Mouse (Mus musculus) cortical plate, adult 2 months (tissue): ENCODE measurements around the gene Flt1. TPM values are rescaled to one million over a fixed set of nuclear protein-coding genes. Genes with fewer than 3 reads are reported as not detected.
"Not testable (repeated sequence)": the region's sequence is repeated elsewhere in the genome, so short reads cannot be mapped to it uniquely, and the experiment has no call there.

ENCODE experiments used
- H3K27ac ChIP-seq: fragments of 200-500 bp; 2 replicates; pipeline ENCODE4 v1.5.1; 2012; ENCODE audit warnings: low read length, control low read depth, inconsistent platforms; ENCODE audit not compliant: insufficient read depth
- H3K4me1 ChIP-seq: fragments of 200-500 bp; 2 replicates; pipeline ENCODE4 v1.6.1; 2011; ENCODE audit warnings: low read length; ENCODE audit not compliant: control insufficient read depth, insufficient read depth
- H3K4me3 ChIP-seq: fragments of 200-500 bp; 2 replicates; pipeline ENCODE4 v1.5.1; 2011; ENCODE audit warnings: mild to moderate bottlenecking, low read length, control low read depth; ENCODE audit not compliant: insufficient read depth
- CTCF ChIP-seq: fragments of 200-500 bp; IDR thresholded peaks from 2 replicates; pipeline ENCODE4 v1.5.1; 2011; ENCODE audit warnings: mild to moderate bottlenecking, control low read depth, low read length; ENCODE audit not compliant: insufficient read depth; ENCODE audit errors: extremely low read depth
- POLR2A ChIP-seq: fragments of 200-500 bp; IDR thresholded peaks from 2 replicates; pipeline ENCODE4 v1.6.1; 2011; ENCODE audit warnings: mild to moderate bottlenecking, low read length, control low read depth; ENCODE audit not compliant: insufficient read depth; ENCODE audit errors: extremely low read depth
- polyA plus RNA-seq: library from polyadenylated mRNA; depleted of rRNA; stranded (reverse); fragments of >200 nt; gene quantifications from 2 replicates; pipeline ENCODE4 v1.2.3, GENCODE M21; 2012

Gene Flt1
- polyA plus RNA-seq, 1 experiment = 27.0 TPM

DNA sequence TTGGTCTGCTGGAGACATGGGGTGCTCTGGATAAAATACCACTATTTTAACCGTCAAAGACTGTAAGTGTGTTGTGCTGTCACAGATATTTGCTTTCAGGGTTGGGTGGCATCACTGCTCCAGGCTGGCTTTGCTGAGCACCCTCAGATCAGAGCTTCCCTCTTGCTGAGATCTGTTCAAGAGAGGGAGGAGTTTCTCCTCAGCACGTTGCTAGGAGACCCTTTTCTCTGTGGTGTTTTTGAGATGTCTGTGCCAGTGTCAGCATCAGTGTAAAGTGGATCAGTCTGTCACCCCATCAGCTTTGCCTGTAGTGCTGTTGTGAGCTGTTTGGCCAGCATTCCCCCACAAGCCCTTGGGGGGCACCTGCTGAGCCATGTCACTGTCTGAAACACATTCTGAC, 98.9 kb downstream of the Flt1 start:
- H3K4me1 ChIP-seq = no peaks in the 10 kb centered on the region
- no peak overlapping the region for H3K4me3 ChIP-seq
- no peak for TF ChIP-seq POLR2A
- TF ChIP-seq CTCF = no peak
- H3K27ac ChIP-seq = no peak overlapping the region

DNA sequence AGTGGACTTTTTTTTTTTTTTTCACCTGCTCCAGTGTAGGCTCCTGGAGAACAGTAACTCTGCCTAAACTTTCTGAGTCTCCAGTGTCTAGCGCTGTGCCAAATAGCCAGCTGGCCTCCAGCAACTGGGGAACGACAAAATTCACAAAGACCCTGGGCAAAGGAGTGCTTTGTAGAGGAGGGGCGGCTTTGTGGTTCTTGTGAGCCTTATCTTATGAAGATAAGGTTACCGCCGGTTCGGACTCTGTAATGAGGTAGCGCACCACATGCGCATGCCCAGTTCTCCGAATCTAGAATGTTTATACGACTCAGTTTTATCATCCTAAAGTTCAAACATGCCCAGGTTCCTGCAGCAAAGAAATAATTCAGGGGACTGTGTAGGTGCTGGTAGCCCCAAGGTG, 102.1 kb downstream of the Flt1 start:
- H3K4me1 ChIP-seq = no peaks in the 10 kb centered on the region
- TF ChIP-seq CTCF (no peak), POLR2A (no peak)
- H3K27ac ChIP-seq = no peak overlapping the region
- H3K4me3 ChIP-seq = no peak overlapping the region

DNA sequence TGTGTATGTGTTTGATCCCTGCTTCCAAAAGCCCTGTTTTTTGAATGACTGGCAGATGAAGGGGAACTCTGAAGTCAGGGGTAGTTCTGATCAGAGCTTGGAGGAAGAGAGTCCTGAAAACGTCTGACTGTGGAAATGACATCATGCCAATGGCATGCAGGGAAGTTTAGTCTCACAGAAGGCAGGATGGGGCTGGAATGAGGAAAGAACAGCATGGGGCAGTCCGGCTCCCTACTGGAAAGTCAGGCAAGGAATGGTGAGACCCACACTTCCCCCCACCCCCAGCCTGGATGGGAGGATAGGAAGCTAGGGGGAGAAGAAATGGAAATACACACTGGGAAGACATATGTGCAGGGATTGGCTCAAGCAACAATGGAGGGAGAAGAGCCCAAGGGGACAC, 105.6 kb downstream of the Flt1 start:
- Histone ChIP-seq H3K4me3 (no peak overlapping the region), H3K27ac (no peak overlapping the region), H3K4me1 (no peaks in the 10 kb centered on the region)
- TF ChIP-seq CTCF (no peak), POLR2A (no peak)

DNA sequence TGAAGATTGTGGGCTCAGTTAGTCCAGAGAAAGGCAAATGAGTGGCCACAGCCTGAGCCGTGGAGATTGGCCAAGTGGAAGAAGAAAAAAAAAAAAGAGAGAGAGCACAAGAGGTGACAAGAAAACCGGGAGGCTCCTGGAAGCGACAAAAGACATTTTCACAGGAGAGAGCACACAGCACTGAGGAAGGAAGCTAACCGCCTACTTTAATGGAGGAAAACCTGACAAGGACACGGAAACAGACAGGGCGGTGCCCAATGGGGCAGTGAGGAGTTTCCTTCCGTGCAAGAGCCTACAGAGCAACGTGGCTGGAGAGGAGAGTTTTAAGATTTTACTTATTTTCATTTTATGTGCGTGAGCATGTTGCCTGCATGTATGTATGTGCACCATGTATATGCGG, 107.6 kb downstream of the Flt1 start:
- Histone ChIP-seq H3K4me1 (no peaks in the 10 kb centered on the region), H3K27ac (no peak overlapping the region), H3K4me3 (no peak overlapping the region)
- TF ChIP-seq CTCF = no peak
- no peak for TF ChIP-seq POLR2A

DNA sequence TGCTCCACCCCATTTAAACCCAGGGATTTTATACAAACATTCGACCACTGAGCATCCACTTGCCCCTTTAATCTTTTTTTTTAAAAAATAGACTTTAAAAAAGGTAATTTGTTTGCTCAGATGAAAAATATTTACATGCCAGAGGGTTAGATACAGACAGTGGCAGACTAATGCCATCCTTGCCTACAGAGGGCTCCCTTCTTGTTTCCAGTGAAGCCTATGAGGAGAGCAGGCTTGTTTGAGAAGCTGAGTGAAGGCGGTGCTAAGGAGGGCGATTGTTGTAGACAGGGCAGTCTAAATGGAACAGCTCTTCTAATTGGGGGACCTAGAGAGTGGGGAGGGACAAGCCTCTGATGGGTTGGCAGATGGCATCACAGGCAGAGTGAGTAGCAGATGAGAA, 109.4 kb downstream of the Flt1 start:
- H3K4me1 ChIP-seq = no peaks in the 10 kb centered on the region

DNA sequence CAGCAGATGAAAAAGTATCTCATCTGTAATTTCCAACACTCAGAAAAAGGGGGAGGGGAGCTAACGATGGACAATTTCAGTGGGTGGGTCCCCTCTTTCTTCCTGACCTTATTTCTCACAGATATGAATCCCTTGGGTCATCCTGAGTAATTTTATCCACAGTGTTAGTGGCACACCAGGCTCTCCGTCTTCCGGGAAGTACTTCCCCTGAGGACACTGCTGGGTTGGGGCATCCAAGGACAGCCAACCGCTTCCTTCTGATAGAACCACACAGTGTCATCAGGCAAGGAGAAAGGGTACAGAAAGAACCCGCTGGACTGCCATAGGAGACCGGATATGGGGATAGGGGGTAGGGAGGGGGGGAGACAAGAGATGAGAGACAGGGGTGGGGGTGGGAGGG, 111.2 kb downstream of the Flt1 start:
- Histone ChIP-seq H3K4me1 (no peaks in the 10 kb centered on the region), H3K4me3 (no peak overlapping the region), H3K27ac (no peak overlapping the region)
- no peak for TF ChIP-seq CTCF
- TF ChIP-seq POLR2A = no peak

More for the DNA sequence above, 109.4 kb downstream of the Flt1 start:
- TF ChIP-seq POLR2A = no peak
- no peak for TF ChIP-seq CTCF
- Histone ChIP-seq H3K4me3 (no peak overlapping the region), H3K27ac (no peak overlapping the region)

DNA sequence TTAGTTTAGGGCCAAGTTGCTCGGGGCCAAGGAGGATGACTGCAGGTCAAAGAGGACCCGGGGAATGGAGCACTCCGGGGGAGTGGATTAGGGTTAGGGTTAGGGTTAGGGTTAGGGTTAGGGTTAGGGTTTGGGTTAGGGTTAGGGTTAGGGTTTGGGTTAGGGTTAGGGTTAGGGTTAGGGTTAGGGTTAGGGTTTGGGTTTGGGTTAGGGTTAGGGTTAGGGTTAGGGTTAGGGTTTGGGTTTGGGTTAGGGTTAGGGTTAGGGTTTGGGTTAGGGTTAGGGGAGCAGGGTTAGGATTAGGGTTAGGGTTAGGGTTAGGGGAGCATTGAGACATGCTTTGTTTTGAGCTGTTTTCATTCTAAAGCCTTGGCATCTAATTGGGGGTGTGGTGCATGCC, 114.5 kb downstream of the Flt1 start:
- not testable (repeated sequence) for H3K4me1 ChIP-seq, H3K27ac ChIP-seq, H3K4me3 ChIP-seq

DNA sequence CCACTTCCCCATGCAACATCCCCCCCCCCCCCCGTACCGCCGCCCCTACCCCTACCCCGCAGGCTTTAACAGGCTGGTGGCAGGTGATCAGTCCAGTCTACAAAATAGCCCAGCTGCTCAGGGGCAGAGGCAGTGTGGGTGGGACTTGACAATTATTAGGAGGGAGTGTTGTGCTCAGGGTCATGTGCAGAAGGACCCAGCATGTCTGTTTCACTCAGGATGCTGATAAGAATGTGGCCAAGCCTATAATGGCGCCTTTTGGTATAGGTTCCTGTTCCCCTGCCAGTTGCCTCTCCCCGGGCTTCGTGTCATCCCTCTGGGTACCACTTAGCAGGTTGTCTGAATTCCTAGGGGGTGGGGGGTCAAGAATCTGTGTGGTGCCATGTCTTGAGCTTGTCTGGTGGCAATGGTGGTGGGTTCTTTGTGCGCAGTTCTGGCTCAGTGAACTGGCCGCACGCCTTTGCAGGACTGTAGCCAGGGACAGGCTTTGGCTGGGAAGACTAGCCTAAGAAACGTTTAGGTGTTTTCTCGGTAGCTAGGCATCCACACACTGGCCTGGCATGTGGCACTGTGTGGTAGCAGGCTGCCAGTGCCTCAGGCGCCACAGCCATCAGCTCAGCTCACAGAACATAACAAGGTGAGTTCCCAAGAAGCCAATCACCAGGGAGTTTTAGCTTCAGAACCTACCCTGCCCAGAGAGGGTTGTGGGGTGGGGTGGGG, 118.4 kb downstream of the Flt1 start:
- H3K4me3 ChIP-seq = no peak overlapping the region
- H3K27ac ChIP-seq = no peak overlapping the region
- TF ChIP-seq POLR2A = no peak
- no peak for TF ChIP-seq CTCF
- H3K4me1 ChIP-seq = no peaks in the 10 kb centered on the region

DNA sequence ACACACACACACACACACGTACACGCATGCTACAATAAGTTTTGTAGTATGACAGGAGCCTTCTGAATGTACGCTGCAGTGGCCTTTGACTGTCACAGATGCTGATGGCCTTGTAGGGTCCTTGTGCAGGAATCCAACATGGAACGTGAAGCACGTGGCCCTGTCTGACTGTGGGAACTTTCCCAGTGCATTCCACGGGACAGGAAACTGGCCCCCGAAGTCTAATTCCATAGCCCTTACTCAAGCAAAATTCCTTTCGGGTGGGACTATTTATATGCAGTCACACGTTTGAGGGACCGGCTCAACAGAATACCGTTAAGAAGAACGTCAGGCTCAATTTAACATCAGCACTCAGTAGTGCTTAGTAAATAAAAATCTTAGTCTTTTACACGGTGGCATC, 119.1 kb downstream of the Flt1 start:
- no peak overlapping the region for H3K27ac ChIP-seq
- TF ChIP-seq CTCF (no peak), POLR2A (no peak)

DNA sequence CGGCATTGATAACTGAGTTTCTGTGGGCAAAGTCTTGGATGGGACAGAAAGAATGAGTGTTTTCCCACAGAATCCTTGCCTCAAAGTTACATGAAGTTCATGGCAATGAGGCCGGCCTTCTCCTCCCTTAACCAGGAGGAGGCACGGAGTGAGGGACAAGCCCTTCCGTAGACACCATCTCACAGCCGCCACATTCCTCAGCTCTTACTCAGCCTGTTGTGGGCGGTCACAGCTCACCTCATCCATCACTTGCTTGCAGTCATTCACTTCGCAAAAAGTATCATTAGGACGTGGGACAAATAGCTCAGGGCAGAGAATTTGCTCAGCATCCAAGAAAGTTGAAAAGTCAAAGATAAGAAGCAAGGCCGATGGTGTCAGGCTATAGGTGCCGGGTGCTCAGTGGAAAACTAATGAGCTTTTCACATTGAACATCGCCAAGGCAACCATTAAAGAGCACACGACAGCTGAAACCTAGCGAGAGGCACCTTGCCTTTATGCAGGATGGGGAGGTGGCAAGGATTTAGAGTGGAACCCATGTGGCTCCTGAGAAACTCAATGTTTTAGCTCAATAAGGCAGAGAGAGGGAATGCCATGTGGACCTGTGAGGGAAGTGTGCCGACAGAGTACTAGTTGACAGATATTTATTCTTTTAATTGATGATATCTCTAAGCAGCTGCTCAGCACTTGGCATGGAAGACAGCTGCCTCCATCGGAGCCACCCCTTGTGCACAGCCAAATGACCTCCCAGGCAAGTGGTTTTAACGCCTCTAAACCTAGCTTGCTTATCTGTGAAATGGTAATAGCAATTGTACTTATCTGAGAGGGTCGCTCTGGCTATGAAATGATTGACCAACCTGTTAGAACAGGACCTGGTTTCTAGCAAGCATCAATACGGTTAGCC, 124.1 kb downstream of the Flt1 start:
- Histone ChIP-seq H3K4me3 (no peak overlapping the region), H3K27ac (no peak overlapping the region), H3K4me1 (no peaks in the 10 kb centered on the region)
- TF ChIP-seq CTCF = no peak
- TF ChIP-seq POLR2A = no peak

More for the DNA sequence above, 119.1 kb downstream of the Flt1 start:
- H3K4me1 ChIP-seq = no peaks in the 10 kb centered on the region
- no peak overlapping the region for H3K4me3 ChIP-seq

DNA sequence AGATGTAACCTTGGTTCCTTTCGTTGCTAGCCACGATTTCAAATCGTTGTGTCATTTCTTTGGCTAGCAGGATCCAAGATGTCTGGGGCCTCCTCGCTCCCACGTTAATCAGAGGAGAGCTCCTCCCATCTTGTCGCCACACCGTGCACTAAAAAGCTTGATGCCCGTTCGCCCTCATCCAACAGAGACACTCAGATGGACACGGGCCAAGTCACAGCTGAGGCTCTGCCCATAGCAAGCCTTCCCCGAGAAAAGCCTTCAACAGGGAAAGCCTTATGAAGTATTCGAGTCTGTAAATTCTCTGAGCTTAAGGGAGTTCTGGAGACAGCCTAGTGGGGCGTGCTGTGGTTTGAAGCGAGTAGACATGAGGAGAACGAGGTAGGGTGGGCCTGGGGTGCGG, 128.0 kb downstream of the Flt1 start:
- Histone ChIP-seq H3K27ac (no peak overlapping the region), H3K4me1 (no peaks in the 10 kb centered on the region), H3K4me3 (no peak overlapping the region)
- TF ChIP-seq CTCF (no peak), POLR2A (no peak)
